Mouse (Mus musculus): ENCODE data around the gene Cd72.
"Not testable (repeated sequence)": the region's sequence is repeated elsewhere in the genome, so short reads cannot be mapped to it uniquely, and the experiment has no call there.

Cd72 gene

GRCm38 (mm10) chr4:43454041-43454836, at the start of gene Cd72:
Gene Cd72, minus strand, starts transcription at chr4:43454628.
- DNase-seq (ENCODE audit: low read depth in 2 of 2, low spot score in 2 of 2) = no peak

DNA sequence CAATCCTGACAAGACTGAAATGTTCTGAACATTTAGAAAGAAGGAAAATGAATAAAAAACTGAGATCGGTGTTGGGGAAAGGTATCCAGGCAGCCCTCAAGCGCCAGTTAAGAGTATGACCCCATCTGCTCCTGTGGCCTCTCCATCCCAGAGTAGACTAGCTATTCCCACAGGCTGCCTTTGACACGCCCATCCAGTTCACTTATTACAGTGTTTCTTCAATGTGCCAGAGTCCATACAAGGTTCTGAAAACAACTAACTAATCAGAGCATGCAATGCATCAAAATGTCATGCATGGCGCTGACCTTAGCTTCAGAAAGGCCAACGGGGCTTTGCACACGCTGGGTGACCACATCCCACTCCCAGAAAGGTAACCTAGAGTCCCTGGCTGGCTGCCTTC, 49.1 kb upstream of the Cd72 start:
- DNase-seq (ENCODE audit: low read depth in 2 of 2, low spot score in 2 of 2) = no peak

- DNase-seq (ENCODE audit: low read depth in 2 of 2, low spot score in 2 of 2) = no peak
Measured at GRCm38 (mm10) chr4:43503041-43503440, 48.6 kb upstream of the Cd72 start.

DNA sequence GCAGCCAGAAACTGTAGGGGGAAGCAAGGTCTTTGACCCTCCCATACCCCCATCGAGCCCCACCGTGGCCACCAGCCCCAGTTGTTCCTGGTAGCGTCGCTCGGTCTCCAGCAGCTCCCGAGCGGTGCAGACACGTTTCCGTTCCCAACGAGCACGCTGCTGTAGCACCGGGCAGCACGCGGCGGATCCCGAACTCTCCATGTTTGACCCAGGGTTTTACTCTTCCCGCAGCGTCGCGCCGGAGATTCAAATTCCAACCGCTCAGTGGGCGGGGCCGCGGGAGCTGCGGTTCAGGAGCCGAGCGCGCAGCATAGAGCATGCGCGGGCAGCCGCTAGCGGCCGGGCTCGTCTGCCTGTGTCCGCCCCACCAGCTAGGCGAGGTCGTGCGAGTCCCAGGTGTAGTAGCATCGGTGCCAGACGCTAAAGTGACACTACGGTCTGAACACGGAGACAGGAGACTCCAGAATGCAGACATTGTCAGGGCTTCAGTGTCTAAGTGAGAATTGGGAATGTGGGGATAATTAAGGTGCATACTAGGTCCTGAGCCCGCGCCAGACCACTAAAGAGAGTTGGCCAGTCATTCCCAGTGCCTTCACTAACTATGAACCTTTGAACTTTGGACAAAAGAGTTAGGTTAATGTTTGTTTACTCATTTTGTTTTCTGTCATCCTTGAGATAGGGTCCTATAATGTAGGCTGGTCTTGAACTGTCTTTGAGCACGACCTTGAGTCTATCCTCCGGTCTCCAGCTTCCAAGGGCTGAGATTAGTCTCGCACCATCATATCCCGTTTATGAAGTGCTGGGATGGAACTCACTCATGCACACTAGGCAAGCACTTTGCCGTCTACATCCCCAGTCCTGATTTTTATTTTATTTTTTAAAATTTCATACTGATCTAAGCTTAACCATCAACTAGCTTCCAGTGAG, 45.2 kb upstream of the Cd72 start, which contains the start of gene Arhgef39:
TSS of gene Arhgef39 (minus strand) at position 289 of the 927 bp plus-strand sequence.
- peak in 1 of 2 experiments; percentile 33 for DNase-seq (ENCODE audit: low read depth in 2 of 2, low spot score in 2 of 2)

GRCm38 (mm10) chr4:43498983-43499382, 44.6 kb upstream of the Cd72 start:
- no peak for DNase-seq (ENCODE audit: low read depth in 2 of 2, low spot score in 2 of 2)

GRCm38 (mm10) chr4:43497946-43498345, 43.5 kb upstream of the Cd72 start:
- DNase-seq (ENCODE audit: low read depth in 2 of 2, low spot score in 2 of 2) = no peak

DNA sequence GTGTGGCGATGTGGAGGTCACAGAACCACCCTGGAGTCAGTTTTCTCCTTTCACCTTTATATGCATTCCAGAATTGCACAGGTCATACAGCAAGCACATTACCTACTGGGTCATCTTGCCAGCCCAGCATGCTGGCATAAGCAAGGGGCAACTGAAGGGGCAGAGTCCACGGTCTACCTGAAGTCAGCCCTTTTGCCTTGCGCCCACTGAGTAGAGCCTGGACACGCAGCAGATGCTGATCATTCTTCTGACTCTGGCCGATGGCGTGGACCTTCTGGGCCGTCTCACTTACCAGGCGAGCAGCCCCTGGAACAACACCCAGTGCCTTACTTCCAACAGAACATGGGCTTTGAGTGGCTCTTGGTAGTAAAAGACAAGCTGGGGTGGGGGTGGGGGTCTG, 43.0 kb upstream of the Cd72 start:
- DNase-seq (ENCODE audit: low read depth in 2 of 2, low spot score in 2 of 2) = no peak

DNA sequence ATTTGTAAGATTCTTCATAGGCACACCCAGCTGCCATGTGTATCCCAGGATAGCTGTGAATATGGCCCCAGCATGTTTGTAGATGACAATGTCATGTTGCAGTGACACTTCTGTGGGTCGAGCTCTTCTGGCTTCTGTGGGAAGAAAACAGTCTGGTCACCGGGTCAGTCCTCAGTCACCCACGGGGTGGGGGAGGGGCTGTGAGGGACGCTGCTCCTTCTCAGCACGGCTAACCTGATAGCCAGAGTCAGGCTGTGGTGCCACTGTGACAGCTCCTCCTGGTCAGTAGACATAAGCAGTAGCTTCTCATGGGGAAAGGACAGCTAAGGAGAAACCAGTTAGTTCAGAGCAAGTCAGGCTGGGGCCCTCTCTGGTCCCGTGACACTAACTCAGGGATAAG, 42.2 kb upstream of the Cd72 start:
- no peak for DNase-seq (ENCODE audit: low read depth in 2 of 2, low spot score in 2 of 2)

- no peak for DNase-seq (ENCODE audit: low read depth in 2 of 2, low spot score in 2 of 2)
Measured at GRCm38 (mm10) chr4:43493846-43494240, 39.4 kb upstream of the Cd72 start.

DNA sequence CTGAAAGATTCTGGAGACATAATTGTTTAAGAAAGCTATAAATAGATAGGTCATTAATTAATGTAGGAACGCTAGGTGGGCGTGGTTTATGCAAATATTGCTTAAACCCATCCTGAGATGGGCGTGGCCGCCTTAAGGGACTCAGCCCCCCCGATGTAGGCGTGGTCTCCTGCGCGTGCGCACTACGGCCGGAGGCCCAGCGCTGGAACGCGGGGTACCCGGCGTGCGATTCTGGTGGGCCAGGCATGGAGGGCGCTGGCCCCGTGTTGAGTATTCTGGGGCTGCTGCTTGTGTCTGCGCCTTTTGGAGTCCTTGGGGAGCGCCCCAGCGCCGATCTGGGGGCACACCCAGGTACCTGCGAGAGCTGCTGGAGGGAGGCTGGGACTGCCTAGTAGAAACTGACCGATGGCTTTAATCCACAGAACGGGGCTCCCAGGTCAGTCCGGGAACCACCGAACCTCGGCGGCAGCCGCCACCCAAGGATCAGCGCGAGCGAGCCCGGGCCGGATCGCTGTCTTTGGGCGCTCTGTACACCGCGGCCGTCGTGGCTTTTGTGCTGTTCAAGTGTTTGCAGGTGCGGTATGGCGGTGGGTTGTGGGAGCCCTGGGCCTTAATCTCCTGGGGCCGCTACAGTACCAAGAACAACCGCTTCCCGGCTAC, 38.9 kb upstream of the Cd72 start:
- peak; percentile 99 for DNase-seq (ENCODE audit: low read depth in 2 of 2, low spot score in 2 of 2)

DNA sequence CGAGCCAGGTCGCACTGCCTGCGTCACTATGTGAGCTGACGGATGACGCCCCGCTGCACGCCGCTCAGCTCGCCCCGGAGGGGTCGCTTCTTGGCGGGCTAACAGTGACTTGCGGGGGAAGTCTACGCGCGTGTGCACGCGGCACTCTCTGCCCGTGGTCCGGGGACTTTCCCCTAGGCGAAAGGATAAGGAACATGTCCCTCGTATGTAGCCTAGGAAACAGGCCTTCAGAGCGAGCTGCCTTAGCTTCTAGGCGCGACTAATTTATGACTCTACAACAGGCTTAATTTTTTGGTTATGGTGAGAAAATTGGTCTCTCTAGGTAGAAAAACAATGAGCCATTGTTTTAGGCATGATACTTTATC, 38.4 kb upstream of the Cd72 start, which contains the start of gene Ccdc107:
TSS of gene Ccdc107 (plus strand) at position 80 of the 365 bp plus-strand sequence.
- peak; percentile 89 to 93 for DNase-seq (ENCODE audit: low read depth in 2 of 2, low spot score in 2 of 2)

DNA sequence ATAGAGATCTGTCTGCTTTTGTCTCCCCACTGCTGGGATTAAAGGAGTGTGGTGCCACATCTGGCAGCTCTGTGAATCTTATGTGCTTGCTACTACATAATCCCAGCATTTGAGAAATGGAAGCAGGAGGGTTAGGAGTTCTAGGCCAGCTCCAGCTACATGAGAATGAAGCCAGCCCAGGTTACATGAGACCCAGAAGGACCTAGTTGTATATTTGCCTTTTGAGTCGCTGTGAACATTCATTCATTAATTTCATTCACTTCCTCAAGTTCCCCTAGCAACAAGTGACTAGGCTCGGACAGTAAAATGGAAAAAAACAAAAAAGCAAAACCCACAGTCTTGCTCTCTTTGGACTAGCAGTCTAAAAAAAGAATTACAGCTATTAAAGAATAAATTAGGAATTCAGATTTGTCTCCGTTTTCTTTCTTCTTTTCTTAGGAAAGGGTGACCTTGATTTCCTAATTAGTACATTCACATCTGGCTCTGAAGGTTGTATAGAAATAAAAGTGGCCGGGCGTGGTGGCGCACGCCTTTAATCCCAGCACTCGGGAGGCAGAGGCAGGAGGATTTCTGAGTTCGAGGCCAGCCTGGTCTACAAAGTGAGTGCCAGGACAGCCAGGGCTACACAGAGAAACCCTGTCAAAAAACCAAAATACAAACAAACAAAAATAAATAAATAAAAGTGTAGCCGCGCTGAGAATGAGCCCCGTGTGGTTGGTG, 37.8 kb upstream of the Cd72 start:
- peak in 1 of 2 experiments; percentile 35 for DNase-seq (ENCODE audit: low read depth in 2 of 2, low spot score in 2 of 2)

DNA sequence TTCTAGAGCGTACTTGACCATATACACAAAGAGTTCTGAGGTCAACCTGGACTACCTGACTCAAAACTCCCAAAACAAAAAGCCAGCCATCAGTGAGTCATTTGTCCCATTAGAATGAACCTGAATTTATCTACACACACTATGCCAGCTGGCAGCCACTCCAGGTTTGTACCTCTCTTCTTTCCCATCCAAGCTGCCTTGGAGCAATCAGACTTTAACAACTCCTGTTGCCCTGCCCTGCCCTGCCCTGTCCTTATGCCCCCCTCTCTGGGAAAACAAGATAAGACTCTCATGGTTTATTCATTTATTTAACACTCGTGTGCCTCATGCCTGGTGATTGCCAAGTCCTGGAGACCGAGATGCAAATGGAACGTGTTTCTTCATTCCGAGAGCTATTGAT, 36.4 kb upstream of the Cd72 start:
- DNase-seq (ENCODE audit: low read depth in 2 of 2, low spot score in 2 of 2) = no peak

DNA sequence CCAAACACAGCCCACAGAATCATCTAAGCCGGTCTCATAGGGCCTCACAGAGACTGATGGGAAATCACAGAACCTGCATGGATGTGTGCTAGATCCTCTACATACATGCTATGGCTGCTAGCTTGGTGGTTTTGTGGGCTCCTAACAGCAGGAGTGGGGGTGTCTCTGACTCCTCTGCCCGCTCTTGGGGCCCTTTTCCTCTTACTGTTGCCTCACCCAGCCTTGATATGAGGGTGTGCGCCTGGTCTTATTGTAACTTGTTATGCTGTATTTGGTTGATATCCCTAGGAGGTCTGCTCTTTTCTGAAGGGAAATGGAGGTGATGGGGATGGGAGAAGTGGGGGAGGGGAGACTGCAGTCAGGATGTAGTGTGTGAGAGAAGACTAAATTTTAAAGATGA, 35.2 kb upstream of the Cd72 start:
- DNase-seq (ENCODE audit: low read depth in 2 of 2, low spot score in 2 of 2) = no peak

DNA sequence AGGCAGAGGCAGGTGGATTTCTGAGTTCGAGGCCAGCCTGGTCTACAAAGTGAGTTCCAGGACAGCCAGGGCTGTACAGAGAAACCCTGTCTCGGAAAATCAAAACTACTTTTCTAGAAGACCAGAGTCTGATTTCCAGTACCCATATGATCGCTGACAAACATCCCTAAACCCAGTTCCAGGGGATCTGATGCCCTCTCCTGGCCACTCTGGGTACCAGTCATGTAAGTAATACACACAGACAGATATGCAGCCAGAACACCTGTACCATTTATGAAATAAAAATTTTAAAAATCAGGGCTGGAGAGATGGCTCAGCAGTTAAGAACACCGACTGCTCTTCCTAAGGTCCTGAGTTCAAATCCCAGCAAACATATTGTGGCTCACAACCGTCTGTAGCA, 31.2 kb upstream of the Cd72 start:
- not testable (repeated sequence) for DNase-seq (ENCODE audit: low read depth in 2 of 2, low spot score in 2 of 2)

GRCm38 (mm10) chr4:43483535-43484091, 29.2 kb upstream of the Cd72 start, which contains the start of gene Sit1:
Gene Sit1, minus strand, starts transcription at chr4:43483734.
- peak; percentile 61 to 62 for DNase-seq (ENCODE audit: low read depth in 2 of 2, low spot score in 2 of 2)

- no peak for DNase-seq (ENCODE audit: low read depth in 2 of 2, low spot score in 2 of 2)
Measured at GRCm38 (mm10) chr4:43482591-43482990, 28.2 kb upstream of the Cd72 start.

DNA sequence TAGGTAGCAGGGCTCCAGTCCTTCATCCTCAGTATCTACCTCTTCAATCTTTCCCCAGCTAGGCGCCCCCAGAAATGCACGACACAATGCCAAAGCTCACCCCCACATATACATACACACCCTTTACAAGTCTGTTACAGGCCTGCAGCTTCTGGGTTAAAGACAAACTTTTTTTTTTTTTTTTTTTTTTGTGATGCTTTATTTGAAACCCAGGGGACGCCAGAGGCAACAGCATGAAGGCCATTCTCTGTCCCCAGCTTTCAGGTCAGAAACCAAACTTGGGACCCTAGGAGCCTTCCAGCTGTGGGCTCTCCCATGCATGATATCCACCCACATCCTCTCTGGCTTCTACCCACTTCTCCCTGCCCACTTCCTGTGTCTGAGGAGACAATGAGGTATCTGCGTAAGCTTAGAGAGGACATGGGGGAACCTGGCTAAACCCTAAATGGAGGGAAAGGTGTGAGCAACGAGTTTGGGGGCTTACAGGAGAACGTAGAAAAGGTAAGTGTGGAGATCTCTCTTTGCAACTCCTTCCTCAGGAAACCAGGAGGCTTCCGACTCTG, 27.5 kb upstream of the Cd72 start:
- DNase-seq (ENCODE audit: low read depth in 2 of 2, low spot score in 2 of 2) = peak in 1 of 2 experiments; percentile 54

GRCm38 (mm10) chr4:43480985-43481384, 26.6 kb upstream of the Cd72 start:
- no peak for DNase-seq (ENCODE audit: low read depth in 2 of 2, low spot score in 2 of 2)
